Mouse (Mus musculus) kidney, embryonic 16.5 days (tissue): ENCODE measurements around the gene Bmpr1a. TPM values are rescaled to one million over a fixed set of nuclear protein-coding genes. Genes with fewer than 3 reads are reported as not detected.

Experiments used
- ATAC-seq: fragments of 200-750 bp; cut with Nextera tagmentation; 2 replicates; pipeline ENCODE4 v1.8.0; 2017; ENCODE audit warnings: moderate TSS enrichment; ENCODE audit not compliant: low FRiP score, low TSS enrichment
- H3K27ac ChIP-seq: fragments of 300-500 bp; sonication (generic); 2 replicates; pipeline ENCODE4 v1.5.1; 2014; ENCODE audit warnings: low read length
- H3K27me3 ChIP-seq: fragments of 300-500 bp; sonication (generic); 2 replicates; pipeline ENCODE4 v1.6.1; 2014; ENCODE audit warnings: low read length, control low read depth, mixed read lengths; ENCODE audit not compliant: insufficient read depth
- H3K36me3 ChIP-seq: fragments of 300-500 bp; sonication (generic); 2 replicates; pipeline ENCODE4 v1.6.1; 2014; ENCODE audit warnings: low read length, control low read depth, mixed read lengths; ENCODE audit not compliant: insufficient read depth
- H3K4me1 ChIP-seq: fragments of 300-500 bp; sonication (generic); 2 replicates; pipeline ENCODE4 v1.6.1; 2014; ENCODE audit warnings: low read length, control low read depth, mixed read lengths; ENCODE audit not compliant: insufficient read depth
- H3K4me2 ChIP-seq: fragments of 300-500 bp; sonication (generic); replicated peaks from 2 replicates; pipeline ENCODE4 v1.6.1; 2014; ENCODE audit warnings: low read depth, low read length
- H3K4me3 ChIP-seq: fragments of 300-500 bp; sonication (generic); 2 replicates; pipeline ENCODE4 v1.5.1; 2014; ENCODE audit warnings: mild to moderate bottlenecking, low read length
- H3K9ac ChIP-seq: fragments of 300-500 bp; sonication (generic); replicated peaks from 2 replicates; pipeline ENCODE4 v1.6.1; 2014; ENCODE audit warnings: low read length
- H3K9me3 ChIP-seq: fragments of 300-500 bp; sonication (generic); 2 replicates; pipeline ENCODE4 v1.6.1; 2016; ENCODE audit warnings: low read length, control low read depth
- WGBS: fragments of 180-500 bp; shearing (Covaris S2); extraction: QIAGEN DNeasy Blood & Tissue Kit; methylation state at CpG from one replicate; pipeline ENCODE4 v1.1.7; 2014; 5-methylcytosine and 5-hydroxymethylcytosine counted together
- polyA plus RNA-seq: library from polyadenylated mRNA; unstranded; fragments of >200 nt; fragmentation: Nextera tagmentation; extraction: Ambion mirVana; gene quantifications from 2 replicates; pipeline ENCODE4 v1.2.1, GENCODE M21; 2015

Gene Bmpr1a
- polyA plus RNA-seq, 1 experiment from 2014 or later, result 38.5 TPM

GRCm38 (mm10) chr14:34533537-34533936 lies 30.4 kb upstream of the Bmpr1a start:
- Histone ChIP-seq H3K4me2 (no peak overlapping the region), H3K4me3 (no peak overlapping the region), H3K9ac (no peak overlapping the region), H3K9me3 (peaks cover 9% of the 10 kb centered on the region; the same call in 1 of the 2 replicates), H3K27me3 (0 out of 2 replicates have a peak, but pooled peaks cover 6% of the 10 kb centered on the region), H3K36me3 (0 out of 2 replicates have a peak, but pooled peaks cover 5% of the 10 kb centered on the region), H3K27ac (no peak overlapping the region), H3K4me1 (no peaks in the 10 kb centered on the region)
- 80% methylated on average over 5 of the region's 5 CpGs for WGBS
- ATAC-seq, result no peak

- Histone ChIP-seq H3K9me3 (peaks cover 9% of the 10 kb centered on the region; the same call in 1 of the 2 replicates), H3K27ac (peak overlapping the region; percentile 23; the same call in 1 of the 2 replicates), H3K27me3 (0 out of 2 replicates have a peak, but pooled peaks cover 6% of the 10 kb centered on the region), H3K4me3 (no peak overlapping the region), H3K9ac (no peak overlapping the region), H3K4me1 (no peaks in the 10 kb centered on the region), H3K4me2 (no peak overlapping the region), H3K36me3 (0 out of 2 replicates have a peak, but pooled peaks cover 5% of the 10 kb centered on the region)
- WGBS, result 62% methylated on average over 6 of the region's 6 CpGs
- no peak for ATAC-seq
Observed at GRCm38 (mm10) chr14:34532536-34532935, 29.4 kb upstream of the Bmpr1a start.

- no peak overlapping the region for H3K4me3 ChIP-seq
- ATAC-seq, result no peak
- no peak overlapping the region for H3K27ac ChIP-seq
- H3K4me2 ChIP-seq, result no peak overlapping the region
- H3K4me1 ChIP-seq, result no peaks in the 10 kb centered on the region
- H3K36me3 ChIP-seq, result 0 out of 2 replicates have a peak, but pooled peaks cover 5% of the 10 kb centered on the region
- H3K27me3 ChIP-seq, result 0 out of 2 replicates have a peak, but pooled peaks cover 3% of the 10 kb centered on the region
- WGBS, result 72% methylated on average over 8 of the region's 8 CpGs
- H3K9me3 ChIP-seq, result peaks cover 9% of the 10 kb centered on the region; the same call in 1 of the 2 replicates
- no peak overlapping the region for H3K9ac ChIP-seq
Observed at GRCm38 (mm10) chr14:34528804-34529203, 25.7 kb upstream of the Bmpr1a start.

GRCm38 (mm10) chr14:34522701-34523100 lies 19.6 kb upstream of the Bmpr1a start, which contains the start of gene 9230112D13Rik:
9230112D13Rik (minus strand) TSS chr14:34522801.
- Histone ChIP-seq H3K36me3 (no peaks in the 10 kb centered on the region), H3K4me1 (no peaks in the 10 kb centered on the region), H3K4me2 (no peak within 1 kb of the TSS), H3K4me3 (no peak within 1 kb of the TSS), H3K27ac (no peak within 1 kb of the TSS), H3K9me3 (no peaks in the 10 kb centered on the region), H3K9ac (no peak within 1 kb of the TSS), H3K27me3 (peaks cover 15% of the 10 kb centered on the region; the same call in 1 of the 2 replicates)
- 85% methylated on average over 8 of the region's 8 CpGs for WGBS
- ATAC-seq, result no peak

- Histone ChIP-seq H3K4me1 (no peaks in the 10 kb centered on the region), H3K36me3 (no peaks in the 10 kb centered on the region), H3K27me3 (peaks cover 19% of the 10 kb centered on the region; the same call in 1 of the 2 replicates), H3K9me3 (no peaks in the 10 kb centered on the region), H3K4me2 (no peak overlapping the region), H3K4me3 (no peak overlapping the region), H3K9ac (no peak overlapping the region), H3K27ac (peak overlapping the region; percentile 49)
- no peak for ATAC-seq
- 83% methylated on average over 8 of the region's 8 CpGs for WGBS
Observed at GRCm38 (mm10) chr14:34517959-34518544, 14.9 kb upstream of the Bmpr1a start.

GRCm38 (mm10) chr14:34516960-34517577 lies 13.9 kb upstream of the Bmpr1a start:
- Histone ChIP-seq H3K36me3 (no peaks in the 10 kb centered on the region), H3K4me1 (no peaks in the 10 kb centered on the region), H3K4me2 (no peak overlapping the region), H3K27ac (0 out of 2 replicates have a peak overlapping the region, but pooled peaks have one; percentile 49), H3K9me3 (no peaks in the 10 kb centered on the region), H3K4me3 (no peak overlapping the region), H3K27me3 (peaks cover 10% of the 10 kb centered on the region; the same call in 1 of the 2 replicates), H3K9ac (no peak overlapping the region)
- ATAC-seq, result no peak
- 77% methylated on average over 10 of the region's 10 CpGs for WGBS

GRCm38 (mm10) chr14:34515860-34516259 lies 12.7 kb upstream of the Bmpr1a start:
- H3K36me3 ChIP-seq, result no peaks in the 10 kb centered on the region
- H3K9me3 ChIP-seq, result no peaks in the 10 kb centered on the region
- H3K4me3 ChIP-seq, result no peak overlapping the region
- peaks cover 7% of the 10 kb centered on the region; the same call in 1 of the 2 replicates for H3K27me3 ChIP-seq
- H3K4me2 ChIP-seq, result no peak overlapping the region
- no peak overlapping the region for H3K9ac ChIP-seq
- WGBS, result 75% methylated on average over 5 of the region's 5 CpGs
- no peaks in the 10 kb centered on the region for H3K4me1 ChIP-seq
- no peak overlapping the region for H3K27ac ChIP-seq
- no peak for ATAC-seq

- Histone ChIP-seq H3K9ac (no peak overlapping the region), H3K4me1 (no peaks in the 10 kb centered on the region), H3K4me3 (no peak overlapping the region), H3K4me2 (no peak overlapping the region), H3K27ac (no peak overlapping the region), H3K27me3 (peaks cover 4% of the 10 kb centered on the region; the same call in 1 of the 2 replicates), H3K36me3 (no peaks in the 10 kb centered on the region), H3K9me3 (no peaks in the 10 kb centered on the region)
- no peak for ATAC-seq
- WGBS, result 50% methylated on average over 6 of the region's 6 CpGs
Observed at GRCm38 (mm10) chr14:34514120-34514519, 11.0 kb upstream of the Bmpr1a start.

- WGBS, result 78% methylated on average over 4 of the region's 4 CpGs
- Histone ChIP-seq H3K9ac (no peak overlapping the region), H3K4me2 (no peak overlapping the region), H3K9me3 (no peaks in the 10 kb centered on the region), H3K4me3 (no peak overlapping the region), H3K36me3 (no peaks in the 10 kb centered on the region), H3K27ac (no peak overlapping the region), H3K27me3 (peaks cover 4% of the 10 kb centered on the region; the same call in 1 of the 2 replicates), H3K4me1 (peaks cover 8% of the 10 kb centered on the region)
- ATAC-seq, result no peak
Observed at GRCm38 (mm10) chr14:34512602-34513001, 9.5 kb upstream of the Bmpr1a start.

- no peak overlapping the region for H3K9ac ChIP-seq
- H3K4me2 ChIP-seq, result no peak overlapping the region
- H3K9me3 ChIP-seq, result no peaks in the 10 kb centered on the region
- WGBS, result 73% methylated on average over 11 of the region's 11 CpGs
- peaks cover 8% of the 10 kb centered on the region for H3K4me1 ChIP-seq
- ATAC-seq, result no peak
- H3K4me3 ChIP-seq, result no peak overlapping the region
- no peak overlapping the region for H3K27ac ChIP-seq
- H3K36me3 ChIP-seq, result no peaks in the 10 kb centered on the region
- H3K27me3 ChIP-seq, result peaks cover 4% of the 10 kb centered on the region; the same call in 1 of the 2 replicates
Observed at GRCm38 (mm10) chr14:34511901-34512300, 8.8 kb upstream of the Bmpr1a start.
